Mouse (Mus musculus) forebrain, embryonic 13.5 days (tissue): Measurements from ENCODE around the gene Prss16. TPM values are rescaled to one million over a fixed set of nuclear protein-coding genes. Genes with fewer than 3 reads are reported as not detected.
"Not testable (repeated sequence)": the region's sequence is repeated elsewhere in the genome, so short reads cannot be mapped to it uniquely, and the experiment has no call there.

Experiments
- ATAC-seq: fragments of 200-750 bp; cut with Nextera tagmentation; 2 replicates; pipeline ENCODE4 v1.8.0; 2017
- H3K27ac ChIP-seq: fragments of 300-500 bp; sonication (generic); 2 replicates; pipeline ENCODE4 v1.5.1; 2015; ENCODE audit warnings: inconsistent platforms, mild to moderate bottlenecking, moderate library complexity
- H3K27me3 ChIP-seq: fragments of 300-500 bp; sonication (generic); 2 replicates; pipeline ENCODE4 v1.6.1; 2015; ENCODE audit warnings: mild to moderate bottlenecking, inconsistent platforms
- H3K36me3 ChIP-seq: fragments of 300-500 bp; sonication (generic); 2 replicates; pipeline ENCODE4 v1.6.1; 2015; ENCODE audit warnings: mild to moderate bottlenecking, inconsistent platforms; ENCODE audit not compliant: poor library complexity, severe bottlenecking
- H3K4me1 ChIP-seq: fragments of 300-500 bp; sonication (generic); 2 replicates; pipeline ENCODE4 v1.6.1; 2015; ENCODE audit warnings: inconsistent platforms
- H3K4me2 ChIP-seq: fragments of 300-500 bp; sonication (generic); 2 replicates; pipeline ENCODE4 v1.6.1; 2015; ENCODE audit warnings: inconsistent platforms, mild to moderate bottlenecking, moderate library complexity
- H3K4me3 ChIP-seq: fragments of 300-500 bp; sonication (generic); 2 replicates; pipeline ENCODE4 v1.5.1; 2015; ENCODE audit warnings: mild to moderate bottlenecking, inconsistent platforms
- H3K9ac ChIP-seq: fragments of 300-500 bp; sonication (generic); 2 replicates; pipeline ENCODE4 v1.6.1; 2015; ENCODE audit warnings: mild to moderate bottlenecking, inconsistent platforms
- H3K9me3 ChIP-seq: fragments of 300-500 bp; sonication (generic); replicated peaks from 2 replicates; pipeline ENCODE4 v1.6.1; 2016; ENCODE audit warnings: inconsistent platforms
- WGBS: fragments of 180-500 bp; shearing (Covaris S2); methylation state at CpG from one replicate; pipeline ENCODE4 v1.1.7; 2015; 5-methylcytosine and 5-hydroxymethylcytosine counted together
- polyA plus RNA-seq: library from polyadenylated mRNA; unstranded; fragments of >200 nt; fragmentation: Nextera tagmentation; extraction: Ambion mirVana; gene quantifications from 2 replicates; pipeline ENCODE4 v1.2.1, GENCODE M21; 2015

Prss16 gene
- polyA plus RNA-seq, 1 experiment from 2014 or later = not detected

GRCm38 (mm10) chr13:22041651-22042567 is 32.4 kb upstream of the Prss16 start:
- peaks cover 28% of the 10 kb centered on the region for H3K4me1 ChIP-seq
- no peaks in the 10 kb centered on the region for H3K27me3 ChIP-seq
- H3K27ac ChIP-seq = peak overlapping the region; percentile 97
- peak overlapping the region; percentile 70 for H3K9ac ChIP-seq
- peak overlapping the region; percentile 82 for H3K4me2 ChIP-seq
- no peak for ATAC-seq
- H3K4me3 ChIP-seq = peak overlapping the region; percentile 51
- H3K9me3 ChIP-seq = no peaks in the 10 kb centered on the region
- 1% methylated on average over 13 of the region's 13 CpGs for WGBS
- no peaks in the 10 kb centered on the region for H3K36me3 ChIP-seq

GRCm38 (mm10) chr13:22041142-22041536 is 31.6 kb upstream of the Prss16 start, which contains the start of gene Hist1h4i:
Hist1h4i (minus strand) TSS chr13:22041362.
- Histone ChIP-seq H3K4me3 (peak within 1 kb of the TSS; percentile 51), H3K9ac (peak within 1 kb of the TSS; percentile 71), H3K27ac (peak within 1 kb of the TSS; percentile 97), H3K4me1 (peaks cover 36% of the 10 kb centered on the region), H3K4me2 (peak within 1 kb of the TSS; percentile 82)
- H3K36me3 ChIP-seq, H3K27me3 ChIP-seq, H3K9me3 ChIP-seq: not testable (repeated sequence)
- peak; percentile 66 for ATAC-seq
- under 1% methylated on average over 27 of the region's 27 CpGs for WGBS

- peak overlapping the region; percentile 51 for H3K4me3 ChIP-seq
- H3K36me3 ChIP-seq = no peaks in the 10 kb centered on the region
- 0% methylated on average over 19 of the region's 24 CpGs for WGBS
- H3K4me2 ChIP-seq = peak overlapping the region; percentile 82
- ATAC-seq = peak; percentile 19
- H3K9ac ChIP-seq = peak overlapping the region; percentile 71
- peaks cover 37% of the 10 kb centered on the region for H3K4me1 ChIP-seq
- peak overlapping the region; percentile 97 for H3K27ac ChIP-seq
- H3K27me3 ChIP-seq = no peaks in the 10 kb centered on the region
- H3K9me3 ChIP-seq = no peaks in the 10 kb centered on the region
Observed at GRCm38 (mm10) chr13:22040464-22041141, 31.1 kb upstream of the Prss16 start.

GRCm38 (mm10) chr13:22039951-22040463 is 30.5 kb upstream of the Prss16 start:
- Histone ChIP-seq H3K36me3 (no peaks in the 10 kb centered on the region), H3K27me3 (no peaks in the 10 kb centered on the region), H3K9ac (peak overlapping the region; percentile 71), H3K4me1 (peaks cover 37% of the 10 kb centered on the region), H3K4me2 (peak overlapping the region; percentile 82), H3K4me3 (peak overlapping the region; percentile 51), H3K27ac (peak overlapping the region; percentile 97), H3K9me3 (no peaks in the 10 kb centered on the region)
- no peak for ATAC-seq
- 8% methylated on average over 2 of the region's 2 CpGs for WGBS

GRCm38 (mm10) chr13:22039364-22039763 is 29.8 kb upstream of the Prss16 start:
- Histone ChIP-seq H3K9me3 (no peaks in the 10 kb centered on the region), H3K4me2 (no peak overlapping the region), H3K27ac (peak overlapping the region; percentile 97; the same call in 1 of the 2 replicates), H3K36me3 (no peaks in the 10 kb centered on the region), H3K9ac (no peak overlapping the region), H3K4me3 (no peak overlapping the region), H3K27me3 (no peaks in the 10 kb centered on the region), H3K4me1 (peaks cover 41% of the 10 kb centered on the region)
- no peak for ATAC-seq
- 62% methylated on average over 5 of the region's 5 CpGs for WGBS

- no peak for ATAC-seq
- H3K4me2 ChIP-seq = no peak overlapping the region
Observed at GRCm38 (mm10) chr13:22037415-22037814, 27.9 kb upstream of the Prss16 start.

GRCm38 (mm10) chr13:22036986-22037385 is 27.4 kb upstream of the Prss16 start:
- no peaks in the 10 kb centered on the region for H3K36me3 ChIP-seq
- H3K9ac ChIP-seq = peak overlapping the region; percentile 71
- H3K4me2 ChIP-seq = peak overlapping the region; percentile 79
- peak overlapping the region; percentile 44 for H3K4me3 ChIP-seq
- no peaks in the 10 kb centered on the region for H3K27me3 ChIP-seq
- WGBS = 58% methylated on average over 3 of the region's 3 CpGs
- peak overlapping the region; percentile 89 for H3K27ac ChIP-seq
- peaks cover 37% of the 10 kb centered on the region for H3K4me1 ChIP-seq
- ATAC-seq = no peak
- no peaks in the 10 kb centered on the region for H3K9me3 ChIP-seq

More at GRCm38 (mm10) chr13:22037415-22037814, 27.9 kb upstream of the Prss16 start:
- Histone ChIP-seq H3K27ac (peak overlapping the region; percentile 89), H3K9ac (no peak overlapping the region), H3K9me3 (no peaks in the 10 kb centered on the region), H3K36me3 (no peaks in the 10 kb centered on the region), H3K27me3 (no peaks in the 10 kb centered on the region), H3K4me1 (peaks cover 40% of the 10 kb centered on the region), H3K4me3 (no peak overlapping the region)
- WGBS = 81% methylated on average over 2 of the region's 2 CpGs

- no peaks in the 10 kb centered on the region for H3K27me3 ChIP-seq
- peak; percentile 9; the same call in 1 of the 2 replicates for ATAC-seq
- H3K27ac ChIP-seq = peak overlapping the region; percentile 89
- no peaks in the 10 kb centered on the region for H3K9me3 ChIP-seq
- H3K9ac ChIP-seq = peak overlapping the region; percentile 71
- no peaks in the 10 kb centered on the region for H3K36me3 ChIP-seq
- peak overlapping the region; percentile 44 for H3K4me3 ChIP-seq
- peak overlapping the region; percentile 79 for H3K4me2 ChIP-seq
- WGBS = 2% methylated on average over 20 of the region's 23 CpGs
- H3K4me1 ChIP-seq = peaks cover 31% of the 10 kb centered on the region
Observed at GRCm38 (mm10) chr13:22036149-22036956, 26.8 kb upstream of the Prss16 start.

- H3K36me3 ChIP-seq, H3K9me3 ChIP-seq, H3K27me3 ChIP-seq: not testable (repeated sequence)
- peak within 1 kb of the TSS; percentile 71 for H3K9ac ChIP-seq
- peak within 1 kb of the TSS; percentile 44 for H3K4me3 ChIP-seq
- peak within 1 kb of the TSS; percentile 89 for H3K27ac ChIP-seq
- 0% methylated on average over 25 of the region's 69 CpGs for WGBS
- H3K4me2 ChIP-seq = peak within 1 kb of the TSS; percentile 79
- peak; percentile 98 for ATAC-seq
- H3K4me1 ChIP-seq = peaks cover 28% of the 10 kb centered on the region
Observed at GRCm38 (mm10) chr13:22035267-22036148, 26.0 kb upstream of the Prss16 start, which contains the start of the genes Hist1h2ah and Hist1h2bk. Hist1h2ah (minus strand) TSS chr13:22035568. Hist1h2bk (plus strand) TSS chr13:22035870.

GRCm38 (mm10) chr13:22034443-22035266 is 25.1 kb upstream of the Prss16 start:
- Histone ChIP-seq H3K9me3 (no peaks in the 10 kb centered on the region), H3K36me3 (no peaks in the 10 kb centered on the region), H3K4me3 (peak overlapping the region; percentile 41), H3K4me1 (peaks cover 19% of the 10 kb centered on the region), H3K27me3 (no peaks in the 10 kb centered on the region), H3K27ac (peak overlapping the region; percentile 89), H3K9ac (peak overlapping the region; percentile 71), H3K4me2 (peak overlapping the region; percentile 79)
- ATAC-seq = peak; percentile 3; the same call in 1 of the 2 replicates
- under 1% methylated on average over 14 of the region's 14 CpGs for WGBS
